Mouse (Mus musculus) kidney, adult 9 months (tissue): ENCODE data around the gene Gm21118.
"Not testable (repeated sequence)": the region's sequence is repeated elsewhere in the genome, so short reads cannot be mapped to it uniquely, and the experiment has no call there.

Experiments
- DNase-seq: peaks from one replicate; pipeline ENCODE4 v3.0.0; 2022

Gm21118 gene

GRCm38 (mm10) chrY:70273542-70273941, at the start of gene Gm21118:
TSS of gene Gm21118 (minus strand) at chrY:70273642.
- not testable (repeated sequence) for DNase-seq

GRCm38 (mm10) chrY:70303187-70303586, 29.7 kb upstream of the Gm21118 start, which contains the start of the genes Gm29423 and Gm29644:
TSS of gene Gm29423 (minus strand) at chrY:70303287.
TSS of gene Gm29644 (minus strand) at chrY:70303343.
- DNase-seq = not testable (repeated sequence)
